Mouse (Mus musculus): ENCODE results near the gene F5. TPM values are rescaled to one million over a fixed set of nuclear protein-coding genes. Genes with fewer than 3 reads are reported as not detected.

The F5 gene
- polyA plus RNA-seq, 1 experiment, result 5.7 TPM

DNA sequence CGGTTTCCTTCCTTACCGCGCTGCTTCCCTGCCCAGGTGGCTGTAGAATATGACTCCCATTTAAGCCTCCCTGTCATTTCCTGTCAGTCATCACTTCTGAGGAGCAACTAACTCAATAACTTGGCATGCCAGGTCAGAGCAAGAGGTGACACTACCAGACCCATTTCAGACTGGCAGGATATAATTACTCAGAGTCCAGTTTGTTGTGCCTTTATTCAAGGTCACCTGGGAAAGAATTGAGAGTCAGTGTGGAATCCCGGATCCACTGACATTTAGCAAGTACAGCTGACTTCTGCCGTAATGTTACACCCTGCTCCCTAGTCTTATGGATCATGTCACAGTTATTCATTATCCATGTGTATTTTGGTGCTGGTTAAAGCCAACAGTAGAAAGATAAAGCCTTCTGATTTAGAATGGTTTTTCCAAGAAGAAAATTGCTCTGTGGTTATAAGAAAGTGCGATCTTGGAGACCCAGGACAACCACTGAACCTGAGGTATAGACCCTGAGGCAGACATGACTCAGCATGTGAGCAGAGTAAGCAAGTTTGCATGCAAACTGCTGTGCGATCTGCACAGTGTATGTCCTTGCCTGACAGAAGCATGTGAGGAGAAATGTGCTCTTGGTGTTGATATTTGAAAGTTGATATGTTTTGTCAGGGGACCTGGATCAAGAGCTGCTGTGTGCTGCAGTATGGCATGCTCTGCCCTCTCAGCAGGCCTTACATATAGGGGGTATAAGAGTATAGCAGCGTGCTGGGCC is 98.9 kb downstream of the F5 start:
- H3K4me3 ChIP-seq (ENCODE audit: low read depth, low read length), result peak overlapping the region; percentile 98
- peak overlapping the region; percentile 83 for H3K9ac ChIP-seq (ENCODE audit: low read depth, poor library complexity, severe bottlenecking)
- H3K4me1 ChIP-seq (ENCODE audit: control insufficient read depth, insufficient read depth, low read length), result no peaks in the 10 kb centered on the region
- no peaks in the 10 kb centered on the region for H3K27me3 ChIP-seq (ENCODE audit: control insufficient read depth, insufficient read depth, low read length, poor library complexity, severe bottlenecking)
- H3K36me3 ChIP-seq (ENCODE audit: control insufficient read depth, insufficient read depth, low read length, poor library complexity, severe bottlenecking), result peaks cover 10% of the 10 kb centered on the region; the same call in 1 of the 2 replicates
- TF ChIP-seq POLR2A (IDR thresholded peaks at IDR 0.05; ENCODE audit: insufficient read depth, low read length) (no peak), EP300 (IDR thresholded peaks at IDR 0.05; ENCODE audit: insufficient read depth, low read depth, low read length) (no peak), CTCF (IDR thresholded peaks at IDR 0.05; ENCODE audit: low read depth, low read length) (no peak)
- H3K9me3 ChIP-seq (replicated peaks; ENCODE audit: control insufficient read depth, insufficient read depth, low read length, poor library complexity, severe bottlenecking), result no peaks in the 10 kb centered on the region
- no peak overlapping the region for H3K27ac ChIP-seq (ENCODE audit: insufficient read depth, low read length)

DNA sequence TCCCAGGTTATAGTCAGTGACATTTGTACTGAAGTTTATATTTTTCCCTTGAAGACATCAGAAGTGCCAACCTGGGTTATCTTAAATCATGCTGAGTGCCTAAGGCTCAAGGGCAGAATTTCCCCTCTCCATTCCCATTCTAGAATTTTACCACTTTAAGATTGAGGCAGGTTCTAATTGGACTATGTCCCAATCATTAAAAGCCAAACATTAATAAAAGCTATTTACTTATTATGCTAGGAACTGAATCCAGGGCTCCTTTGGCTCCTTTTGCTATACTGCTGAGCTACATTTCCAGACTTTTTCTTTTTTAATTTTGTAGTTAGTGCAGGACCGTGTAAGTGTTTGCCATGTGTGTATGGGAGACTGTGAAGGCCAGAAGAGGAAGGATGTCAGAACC is 99.8 kb downstream of the F5 start:
- H3K36me3 ChIP-seq (ENCODE audit: control insufficient read depth, insufficient read depth, low read length, poor library complexity, severe bottlenecking), result peaks cover 15% of the 10 kb centered on the region
- no peaks in the 10 kb centered on the region for H3K4me1 ChIP-seq (ENCODE audit: control insufficient read depth, insufficient read depth, low read length)
- H3K9ac ChIP-seq (ENCODE audit: low read depth, poor library complexity, severe bottlenecking), result peak overlapping the region; percentile 43; the same call in 1 of the 2 replicates
- TF ChIP-seq EP300 (IDR thresholded peaks at IDR 0.05; ENCODE audit: insufficient read depth, low read depth, low read length) (no peak), POLR2A (IDR thresholded peaks at IDR 0.05; ENCODE audit: insufficient read depth, low read length) (no peak), CTCF (IDR thresholded peaks at IDR 0.05; ENCODE audit: low read depth, low read length) (no peak)
- H3K27ac ChIP-seq (ENCODE audit: insufficient read depth, low read length), result no peak overlapping the region
- H3K9me3 ChIP-seq (replicated peaks; ENCODE audit: control insufficient read depth, insufficient read depth, low read length, poor library complexity, severe bottlenecking), result no peaks in the 10 kb centered on the region
- H3K4me3 ChIP-seq (ENCODE audit: low read depth, low read length), result no peak overlapping the region
- H3K27me3 ChIP-seq (ENCODE audit: control insufficient read depth, insufficient read depth, low read length, poor library complexity, severe bottlenecking), result no peaks in the 10 kb centered on the region

DNA sequence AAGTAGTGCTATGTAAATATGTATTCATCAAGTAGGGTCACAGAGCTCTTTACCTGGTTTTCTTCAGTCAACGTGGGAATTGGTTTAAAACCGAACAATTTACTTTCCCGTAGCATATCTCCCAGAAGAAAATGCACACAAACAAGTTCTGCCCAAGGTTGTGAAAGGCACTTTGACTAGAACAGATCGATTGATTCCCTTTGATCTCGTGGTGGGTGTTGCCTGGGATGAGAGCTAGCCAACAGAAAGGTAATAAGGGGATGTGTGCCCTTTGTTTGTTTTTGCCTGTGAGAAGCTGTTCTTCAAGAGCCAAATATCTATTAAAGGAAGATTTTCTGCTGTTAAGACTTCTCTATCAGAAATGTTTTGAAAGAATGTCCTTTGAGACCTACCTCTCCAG is 100.9 kb downstream of the F5 start:
- TF ChIP-seq POLR2A (IDR thresholded peaks at IDR 0.05; ENCODE audit: insufficient read depth, low read length) (no peak), EP300 (IDR thresholded peaks at IDR 0.05; ENCODE audit: insufficient read depth, low read depth, low read length) (no peak), CTCF (IDR thresholded peaks at IDR 0.05; ENCODE audit: low read depth, low read length) (no peak)
- peaks cover 26% of the 10 kb centered on the region for H3K36me3 ChIP-seq (ENCODE audit: control insufficient read depth, insufficient read depth, low read length, poor library complexity, severe bottlenecking)
- no peak overlapping the region for H3K27ac ChIP-seq (ENCODE audit: insufficient read depth, low read length)
- no peaks in the 10 kb centered on the region for H3K9me3 ChIP-seq (replicated peaks; ENCODE audit: control insufficient read depth, insufficient read depth, low read length, poor library complexity, severe bottlenecking)
- H3K9ac ChIP-seq (ENCODE audit: low read depth, poor library complexity, severe bottlenecking), result no peak overlapping the region
- no peaks in the 10 kb centered on the region for H3K27me3 ChIP-seq (ENCODE audit: control insufficient read depth, insufficient read depth, low read length, poor library complexity, severe bottlenecking)
- no peaks in the 10 kb centered on the region for H3K4me1 ChIP-seq (ENCODE audit: control insufficient read depth, insufficient read depth, low read length)
- no peak overlapping the region for H3K4me3 ChIP-seq (ENCODE audit: low read depth, low read length)

DNA sequence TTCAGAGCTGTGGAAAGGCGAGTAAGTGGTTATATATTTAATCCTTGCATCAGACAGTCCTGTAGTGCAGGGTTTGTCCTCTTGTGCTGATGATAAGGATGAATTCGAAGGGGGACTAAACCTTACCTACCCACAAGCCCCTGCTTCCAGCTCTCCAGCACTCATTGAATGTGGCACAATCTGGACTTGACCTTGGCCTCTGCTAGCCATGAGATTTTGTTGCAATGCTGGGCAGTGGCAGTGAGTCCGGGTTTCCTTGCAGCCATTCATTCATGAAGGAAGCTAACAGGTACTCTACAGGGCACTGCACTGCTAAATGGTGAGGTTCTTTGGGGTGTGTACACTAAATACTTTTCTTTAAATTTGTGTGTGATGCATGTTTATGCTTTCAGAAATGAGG is 103.2 kb downstream of the F5 start:
- no peaks in the 10 kb centered on the region for H3K27me3 ChIP-seq (ENCODE audit: control insufficient read depth, insufficient read depth, low read length, poor library complexity, severe bottlenecking)
- H3K9me3 ChIP-seq (replicated peaks; ENCODE audit: control insufficient read depth, insufficient read depth, low read length, poor library complexity, severe bottlenecking), result no peaks in the 10 kb centered on the region
- no peak overlapping the region for H3K9ac ChIP-seq (ENCODE audit: low read depth, poor library complexity, severe bottlenecking)
- no peak overlapping the region for H3K4me3 ChIP-seq (ENCODE audit: low read depth, low read length)
- TF ChIP-seq POLR2A (IDR thresholded peaks at IDR 0.05; ENCODE audit: insufficient read depth, low read length) (no peak), EP300 (IDR thresholded peaks at IDR 0.05; ENCODE audit: insufficient read depth, low read depth, low read length) (no peak), CTCF (IDR thresholded peaks at IDR 0.05; ENCODE audit: low read depth, low read length) (no peak)
- no peaks in the 10 kb centered on the region for H3K4me1 ChIP-seq (ENCODE audit: control insufficient read depth, insufficient read depth, low read length)
- peaks cover 46% of the 10 kb centered on the region for H3K36me3 ChIP-seq (ENCODE audit: control insufficient read depth, insufficient read depth, low read length, poor library complexity, severe bottlenecking)
- H3K27ac ChIP-seq (ENCODE audit: insufficient read depth, low read length), result no peak overlapping the region

DNA sequence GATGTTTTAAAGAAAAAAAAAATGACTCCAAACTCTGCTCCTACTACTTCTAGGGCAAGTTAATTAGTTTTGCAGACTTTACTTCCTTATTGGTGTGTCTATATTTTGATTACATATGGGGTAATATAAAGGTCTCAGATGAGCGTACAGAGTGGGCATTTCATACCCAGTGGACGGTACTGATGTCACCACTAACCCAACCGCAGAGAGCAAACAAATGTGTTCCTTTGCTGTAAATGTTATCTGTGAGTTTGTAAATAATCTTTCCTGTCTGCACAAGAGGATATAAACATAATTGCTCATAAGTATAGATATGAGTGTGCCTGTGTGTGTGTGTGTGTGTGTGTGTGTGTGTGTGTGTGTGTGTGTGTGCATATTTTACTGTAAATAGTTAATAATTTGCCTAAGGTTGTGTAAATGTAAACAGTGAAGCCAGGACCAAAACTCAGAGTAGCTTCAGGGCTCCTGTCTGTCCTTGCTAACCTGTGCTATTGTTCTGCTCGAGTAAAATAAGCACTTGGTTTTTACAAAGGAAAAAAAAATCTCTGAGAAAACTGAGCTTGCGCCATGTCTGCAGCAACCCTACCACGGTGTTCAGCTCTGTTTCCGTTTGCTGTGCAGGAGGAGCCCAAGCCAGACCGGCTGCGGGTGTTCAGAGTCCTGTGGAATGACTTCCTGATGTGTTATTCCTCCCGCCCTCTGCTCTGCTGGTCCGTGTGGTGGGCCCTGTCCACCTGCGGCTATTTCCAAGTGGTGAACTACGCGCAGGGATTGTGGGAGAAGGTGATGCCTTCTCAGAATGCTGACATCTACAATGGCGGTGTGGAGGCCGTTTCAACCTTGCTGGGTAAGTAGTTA is 108.8 kb downstream of the F5 start:
- no peak overlapping the region for H3K27ac ChIP-seq (ENCODE audit: insufficient read depth, low read length)
- no peak overlapping the region for H3K4me3 ChIP-seq (ENCODE audit: low read depth, low read length)
- no peak overlapping the region for H3K9ac ChIP-seq (ENCODE audit: low read depth, poor library complexity, severe bottlenecking)
- TF ChIP-seq CTCF (IDR thresholded peaks at IDR 0.05; ENCODE audit: low read depth, low read length) (no peak), EP300 (IDR thresholded peaks at IDR 0.05; ENCODE audit: insufficient read depth, low read depth, low read length) (no peak), POLR2A (IDR thresholded peaks at IDR 0.05; ENCODE audit: insufficient read depth, low read length) (no peak)
- H3K4me1 ChIP-seq (ENCODE audit: control insufficient read depth, insufficient read depth, low read length), result no peaks in the 10 kb centered on the region
- no peaks in the 10 kb centered on the region for H3K9me3 ChIP-seq (replicated peaks; ENCODE audit: control insufficient read depth, insufficient read depth, low read length, poor library complexity, severe bottlenecking)
- peaks cover 71% of the 10 kb centered on the region for H3K36me3 ChIP-seq (ENCODE audit: control insufficient read depth, insufficient read depth, low read length, poor library complexity, severe bottlenecking)
- H3K27me3 ChIP-seq (ENCODE audit: control insufficient read depth, insufficient read depth, low read length, poor library complexity, severe bottlenecking), result no peaks in the 10 kb centered on the region

DNA sequence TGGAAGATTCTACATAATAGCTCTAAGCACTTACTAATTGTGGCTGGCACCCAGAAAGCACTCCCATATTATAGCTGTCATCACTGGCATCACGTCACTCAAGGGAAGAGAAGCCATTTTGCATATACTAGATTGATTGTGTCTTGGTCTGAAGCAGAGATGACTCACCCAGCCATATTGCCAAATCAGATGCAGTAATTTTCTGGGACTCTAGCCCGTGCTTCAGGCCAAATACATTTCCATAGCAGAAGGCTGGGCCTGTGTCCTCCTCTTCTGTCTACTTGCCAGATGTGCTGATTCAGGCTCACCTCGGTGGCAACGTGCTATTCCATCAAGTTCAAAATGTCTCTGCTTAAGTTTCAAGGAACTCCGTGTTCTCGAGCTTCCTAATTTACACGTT is 109.9 kb downstream of the F5 start:
- Histone ChIP-seq H3K9me3 (replicated peaks; ENCODE audit: control insufficient read depth, insufficient read depth, low read length, poor library complexity, severe bottlenecking) (no peaks in the 10 kb centered on the region), H3K4me1 (ENCODE audit: control insufficient read depth, insufficient read depth, low read length) (no peaks in the 10 kb centered on the region), H3K27me3 (ENCODE audit: control insufficient read depth, insufficient read depth, low read length, poor library complexity, severe bottlenecking) (no peaks in the 10 kb centered on the region), H3K36me3 (ENCODE audit: control insufficient read depth, insufficient read depth, low read length, poor library complexity, severe bottlenecking) (peaks cover 65% of the 10 kb centered on the region), H3K9ac (ENCODE audit: low read depth, poor library complexity, severe bottlenecking) (no peak overlapping the region), H3K4me3 (ENCODE audit: low read depth, low read length) (no peak overlapping the region), H3K27ac (ENCODE audit: insufficient read depth, low read length) (no peak overlapping the region)
- no peak for TF ChIP-seq POLR2A (IDR thresholded peaks at IDR 0.05; ENCODE audit: insufficient read depth, low read length)
- no peak for TF ChIP-seq CTCF (IDR thresholded peaks at IDR 0.05; ENCODE audit: low read depth, low read length)
- no peak for TF ChIP-seq EP300 (IDR thresholded peaks at IDR 0.05; ENCODE audit: insufficient read depth, low read depth, low read length)

Other genes with a start within 250 kb of the F5 start
- 13.2 and 18.8 TPM in 2 replicates for gene Scyl3, start 222.7 kb upstream of the F5 start, polyA plus RNA-seq (2011; ENCODE audit: insufficient read depth, insufficient read length, low read depth, missing spikeins)
- 54.3 and 69.3 TPM in 2 replicates for gene BC055324, start 157.0 kb upstream of the F5 start, polyA plus RNA-seq (2011; ENCODE audit: insufficient read depth, insufficient read length, low read depth, missing spikeins)
- 9.6 TPM in 2 replicates for gene Mettl18, start 156.9 kb upstream of the F5 start, polyA plus RNA-seq (2011; ENCODE audit: insufficient read depth, insufficient read length, low read depth, missing spikeins)
- gene Sele, start 103.6 kb upstream of the F5 start, polyA plus RNA-seq (2011; ENCODE audit: insufficient read depth, insufficient read length, low read depth, missing spikeins), result not detected in 2 replicates
- gene Sell, start 89.9 kb upstream of the F5 start, polyA plus RNA-seq (2011; ENCODE audit: insufficient read depth, insufficient read length, low read depth, missing spikeins), result not detected in 2 replicates
- 0.20 and 0.76 TPM in 2 replicates for gene Selp, start 36.6 kb upstream of the F5 start, polyA plus RNA-seq (2011; ENCODE audit: insufficient read depth, insufficient read length, low read depth, missing spikeins)
- 59.3 and 64.9 TPM in 2 replicates for gene Slc19a2, start 97.2 kb downstream of the F5 start, polyA plus RNA-seq (2011; ENCODE audit: insufficient read depth, insufficient read length, low read depth, missing spikeins)
- gene Ccdc181, start 123.7 kb downstream of the F5 start, polyA plus RNA-seq (2011; ENCODE audit: insufficient read depth, insufficient read length, low read depth, missing spikeins), result 7.8 and 10.2 TPM in 2 replicates
- gene Nme7, start 152.3 kb downstream of the F5 start, polyA plus RNA-seq (2011; ENCODE audit: insufficient read depth, insufficient read length, low read depth, missing spikeins), result 45.7 and 48.8 TPM in 2 replicates
- 25.7 and 33.9 TPM in 2 replicates for gene Blzf1, start 155.7 kb downstream of the F5 start, polyA plus RNA-seq (2011; ENCODE audit: insufficient read depth, insufficient read length, low read depth, missing spikeins)

Data from ES-Bruce4 (cell line).